Mouse (Mus musculus) liver, embryonic 15.5 days (tissue): ENCODE results near the gene Crocc. TPM values are rescaled to one million over a fixed set of nuclear protein-coding genes. Genes with fewer than 3 reads are reported as not detected.

Source experiments
- ATAC-seq: fragments of 200-750 bp; cut with Nextera tagmentation; 2 replicates; pipeline ENCODE4 v1.8.0; 2017; ENCODE audit warnings: moderate number of reproducible peaks, mild to moderate bottlenecking, moderate library complexity; ENCODE audit not compliant: insufficient read depth
- H3K27ac ChIP-seq: fragments of 300-500 bp; sonication (generic); replicated peaks from 2 replicates; pipeline ENCODE4 v1.5.1; 2015; ENCODE audit warnings: mild to moderate bottlenecking, inconsistent platforms
- H3K27me3 ChIP-seq: fragments of 300-500 bp; sonication (generic); 2 replicates; pipeline ENCODE4 v1.6.1; 2015; ENCODE audit warnings: mild to moderate bottlenecking, inconsistent platforms
- H3K36me3 ChIP-seq: fragments of 300-500 bp; sonication (generic); replicated peaks from 2 replicates; pipeline ENCODE4 v1.6.1; 2015; ENCODE audit warnings: moderate library complexity, mild to moderate bottlenecking, inconsistent platforms
- H3K4me1 ChIP-seq: fragments of 300-500 bp; sonication (generic); replicated peaks from 2 replicates; pipeline ENCODE4 v1.6.1; 2015; ENCODE audit warnings: inconsistent platforms
- H3K4me2 ChIP-seq: fragments of 300-500 bp; sonication (generic); 2 replicates; pipeline ENCODE4 v1.6.1; 2015; ENCODE audit warnings: moderate library complexity, mild to moderate bottlenecking, inconsistent platforms
- H3K4me3 ChIP-seq: fragments of 300-500 bp; sonication (generic); replicated peaks from 2 replicates; pipeline ENCODE4 v1.5.1; 2015; ENCODE audit warnings: mild to moderate bottlenecking, inconsistent platforms
- H3K9ac ChIP-seq: fragments of 300-500 bp; sonication (generic); 2 replicates; pipeline ENCODE4 v1.6.1; 2015; ENCODE audit warnings: moderate library complexity, mild to moderate bottlenecking, inconsistent platforms
- H3K9me3 ChIP-seq: fragments of 300-500 bp; sonication (generic); replicated peaks from 2 replicates; pipeline ENCODE4 v1.6.1; 2016; ENCODE audit warnings: inconsistent platforms
- WGBS: fragments of 180-500 bp; shearing (Covaris S2); methylation state at CpG from one replicate; pipeline ENCODE4 v1.1.7; 2015; ENCODE audit warnings: mixed read lengths; ENCODE audit not compliant: insufficient replicate concordance; 5-methylcytosine and 5-hydroxymethylcytosine counted together
- polyA plus RNA-seq: library from polyadenylated mRNA; unstranded; fragments of >200 nt; fragmentation: Nextera tagmentation; extraction: Ambion mirVana; gene quantifications from 2 replicates; pipeline ENCODE4 v1.2.1, GENCODE M21; 2015

Gene Crocc
- polyA plus RNA-seq, 1 experiment from 2014 or later, result 0.77 TPM

GRCm38 (mm10) chr4:141008028-141008427 is 52.3 kb downstream of the Crocc start:
- peak; percentile 83 for ATAC-seq
- H3K4me1 ChIP-seq, result peaks cover 19% of the 10 kb centered on the region
- H3K36me3 ChIP-seq, result peaks cover 30% of the 10 kb centered on the region
- peak overlapping the region; percentile 13; the same call in 1 of the 2 replicates for H3K4me2 ChIP-seq
- H3K9me3 ChIP-seq, result no peaks in the 10 kb centered on the region
- no peak overlapping the region for H3K4me3 ChIP-seq
- H3K27ac ChIP-seq, result 0 out of 2 replicates have a peak overlapping the region, but pooled peaks have one; percentile 24
- H3K27me3 ChIP-seq, result peaks cover 36% of the 10 kb centered on the region
- no peak overlapping the region for H3K9ac ChIP-seq
- 26% methylated on average over 8 of the region's 8 CpGs for WGBS

- ATAC-seq, result no peak
- H3K27ac ChIP-seq, result no peak overlapping the region
- H3K36me3 ChIP-seq, result peaks cover 36% of the 10 kb centered on the region
These were observed 54.4 kb downstream of the Crocc start for GRCm38 (mm10) chr4:141005983-141006382.

DNA sequence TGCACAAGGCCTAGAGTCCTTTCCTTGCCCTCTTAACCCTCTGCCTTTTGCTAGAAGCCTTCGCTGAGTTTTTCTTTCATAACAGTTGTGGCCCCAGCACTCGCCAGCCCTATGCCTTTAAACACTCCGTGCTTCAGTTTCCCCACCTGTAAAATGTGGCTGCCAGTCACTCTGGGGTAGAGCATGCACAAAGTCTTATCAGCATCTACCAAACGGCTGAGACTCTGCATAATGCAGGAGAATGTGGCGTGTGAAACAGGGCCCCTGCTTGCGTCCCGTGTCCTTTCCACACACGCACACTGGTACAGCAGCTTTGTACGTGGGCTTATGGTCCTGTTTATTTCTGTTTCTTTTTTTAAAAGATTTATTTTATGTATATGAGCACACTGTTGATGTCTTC is 63.5 kb downstream of the Crocc start:
- no peak overlapping the region for H3K9ac ChIP-seq
- H3K4me2 ChIP-seq, result no peak overlapping the region
- H3K4me3 ChIP-seq, result no peak overlapping the region
- H3K9me3 ChIP-seq, result no peaks in the 10 kb centered on the region
- 32% methylated on average over 9 of the region's 9 CpGs for WGBS
- H3K4me1 ChIP-seq, result peaks cover 9% of the 10 kb centered on the region
- no peak overlapping the region for H3K27ac ChIP-seq
- H3K27me3 ChIP-seq, result no peaks in the 10 kb centered on the region
- peaks cover 51% of the 10 kb centered on the region for H3K36me3 ChIP-seq
- ATAC-seq, result peak; percentile 51; the same call in 1 of the 2 replicates

More at GRCm38 (mm10) chr4:141005983-141006382, 54.4 kb downstream of the Crocc start:
- no peak overlapping the region for H3K4me2 ChIP-seq
- no peak overlapping the region for H3K4me3 ChIP-seq
- peaks cover 19% of the 10 kb centered on the region for H3K4me1 ChIP-seq
- H3K27me3 ChIP-seq, result peaks cover 16% of the 10 kb centered on the region
- WGBS, result 79% methylated on average over 13 of the region's 13 CpGs
- no peaks in the 10 kb centered on the region for H3K9me3 ChIP-seq
- H3K9ac ChIP-seq, result no peak overlapping the region

DNA sequence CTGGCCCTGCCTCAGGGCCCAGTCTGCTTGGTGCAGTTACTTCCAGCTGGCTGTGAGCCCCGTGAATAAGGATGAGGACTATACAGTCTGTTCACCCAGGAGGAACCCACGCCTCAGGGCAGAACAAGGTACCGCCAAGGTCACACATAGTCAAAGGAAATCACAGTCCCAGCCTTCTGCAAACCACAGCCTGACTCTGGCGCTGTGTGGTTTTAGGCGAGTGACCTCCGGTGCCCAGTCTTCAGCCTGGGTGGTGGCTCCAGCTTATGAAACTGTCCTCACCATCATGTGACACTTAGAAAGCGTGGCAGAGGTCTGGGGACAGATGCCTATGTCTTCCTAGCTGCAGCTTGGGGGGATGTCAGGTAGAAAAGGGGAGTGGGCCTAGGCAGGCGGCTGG is 64.5 kb downstream of the Crocc start:
- Histone ChIP-seq H3K4me1 (peaks cover 9% of the 10 kb centered on the region), H3K9ac (no peak overlapping the region), H3K36me3 (peaks cover 45% of the 10 kb centered on the region), H3K27ac (no peak overlapping the region), H3K4me3 (no peak overlapping the region), H3K9me3 (no peaks in the 10 kb centered on the region), H3K27me3 (no peaks in the 10 kb centered on the region), H3K4me2 (no peak overlapping the region)
- ATAC-seq, result no peak
- WGBS, result 73% methylated on average over 8 of the region's 8 CpGs

- no peak overlapping the region for H3K4me3 ChIP-seq
- H3K27ac ChIP-seq, result no peak overlapping the region
- no peak for ATAC-seq
- peaks cover 42% of the 10 kb centered on the region for H3K36me3 ChIP-seq
- H3K4me1 ChIP-seq, result peaks cover 17% of the 10 kb centered on the region
- H3K9ac ChIP-seq, result no peak overlapping the region
- H3K4me2 ChIP-seq, result no peak overlapping the region
- no peaks in the 10 kb centered on the region for H3K27me3 ChIP-seq
- no peaks in the 10 kb centered on the region for H3K9me3 ChIP-seq
- WGBS, result 64% methylated on average over 8 of the region's 8 CpGs
These were observed 66.5 kb downstream of the Crocc start for GRCm38 (mm10) chr4:140993846-140994245.

DNA sequence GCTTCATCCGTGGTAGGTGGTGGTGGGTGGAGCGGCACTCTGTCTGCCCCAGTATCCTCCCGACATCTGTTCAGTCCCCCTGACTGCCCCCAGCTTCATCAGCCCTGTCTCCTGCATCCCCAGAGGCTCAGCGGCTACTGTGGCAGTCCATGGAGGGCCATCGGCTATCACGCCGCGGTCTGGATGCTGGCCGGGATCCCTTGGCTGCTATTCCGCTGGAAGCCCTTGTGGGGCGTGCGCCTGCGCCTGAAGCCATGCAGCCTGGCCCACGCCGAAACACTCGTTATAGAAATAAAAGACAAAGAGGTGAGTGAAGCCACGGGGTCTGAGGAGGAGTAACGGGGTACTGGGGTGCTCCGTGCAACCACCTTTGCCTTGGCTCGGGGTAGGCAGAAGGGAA is 68.1 kb downstream of the Crocc start:
- ATAC-seq, result no peak
- peaks cover 31% of the 10 kb centered on the region for H3K4me1 ChIP-seq
- H3K4me2 ChIP-seq, result no peak overlapping the region
- no peaks in the 10 kb centered on the region for H3K27me3 ChIP-seq
- 80% methylated on average over 20 of the region's 20 CpGs for WGBS
- H3K27ac ChIP-seq, result no peak overlapping the region
- no peak overlapping the region for H3K9ac ChIP-seq
- no peak overlapping the region for H3K4me3 ChIP-seq
- H3K36me3 ChIP-seq, result peaks cover 33% of the 10 kb centered on the region
- no peaks in the 10 kb centered on the region for H3K9me3 ChIP-seq

DNA sequence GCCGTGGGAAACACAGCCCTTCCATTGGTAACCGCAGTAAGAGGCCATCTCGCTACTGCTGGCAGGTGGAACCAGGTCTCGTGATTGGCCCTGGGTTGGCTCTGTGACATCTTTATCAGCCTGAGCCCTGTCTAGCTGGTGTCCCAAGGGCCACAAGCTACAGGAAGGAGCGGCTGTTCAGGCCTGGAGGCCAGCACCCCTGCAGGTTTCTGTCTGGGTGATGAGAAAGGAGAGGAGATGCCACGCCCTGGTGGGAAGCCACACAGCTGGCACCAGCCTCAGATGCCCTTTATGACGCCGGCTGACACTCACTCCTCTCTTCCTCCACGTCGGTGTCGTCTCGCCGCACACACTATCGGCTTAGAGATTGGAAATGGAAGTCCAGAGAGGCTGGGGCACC is 70.9 kb downstream of the Crocc start:
- peaks cover 13% of the 10 kb centered on the region; the same call in 1 of the 2 replicates for H3K36me3 ChIP-seq
- H3K9ac ChIP-seq, result no peak overlapping the region
- H3K9me3 ChIP-seq, result no peaks in the 10 kb centered on the region
- no peak overlapping the region for H3K27ac ChIP-seq
- H3K27me3 ChIP-seq, result 0 out of 2 replicates have a peak, but pooled peaks cover 6% of the 10 kb centered on the region
- peaks cover 33% of the 10 kb centered on the region for H3K4me1 ChIP-seq
- WGBS, result 69% methylated on average over 14 of the region's 14 CpGs
- no peak for ATAC-seq
- no peak overlapping the region for H3K4me2 ChIP-seq
- no peak overlapping the region for H3K4me3 ChIP-seq

DNA sequence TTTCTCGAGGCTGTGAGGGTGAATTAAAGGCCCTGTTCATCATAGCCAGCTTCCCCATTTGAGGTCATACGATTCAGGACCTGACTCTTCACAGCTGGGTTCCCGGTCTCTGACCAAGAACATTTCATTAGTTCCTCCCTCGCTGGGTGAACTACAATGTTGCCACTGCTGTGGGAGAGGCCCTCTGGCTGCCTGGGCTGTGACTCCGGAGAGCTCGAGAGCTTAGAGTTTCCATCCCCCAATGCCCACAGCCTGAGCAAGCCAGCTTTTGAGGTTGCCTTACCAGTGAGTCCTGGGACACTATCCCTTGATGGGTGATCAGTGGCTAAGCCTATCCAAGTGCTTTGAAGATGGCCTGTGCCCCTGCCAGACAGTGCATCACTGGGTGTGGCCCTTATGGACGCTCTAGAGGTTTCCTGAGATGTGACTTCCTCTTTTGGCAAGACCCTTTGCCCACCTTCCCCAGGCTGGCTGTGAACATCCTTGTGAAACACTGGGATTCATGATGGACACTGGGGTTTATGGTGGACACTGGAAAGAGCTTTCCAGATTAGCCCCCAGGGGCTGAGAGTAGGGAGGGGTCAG is 71.6 kb downstream of the Crocc start:
- 0 out of 2 replicates have a peak, but pooled peaks have one; percentile 6 for ATAC-seq
- Histone ChIP-seq H3K27me3 (0 out of 2 replicates have a peak, but pooled peaks cover 6% of the 10 kb centered on the region), H3K36me3 (0 out of 2 replicates have a peak, but pooled peaks cover 7% of the 10 kb centered on the region), H3K4me2 (peak overlapping the region; percentile 16; the same call in 1 of the 2 replicates), H3K4me3 (no peak overlapping the region), H3K9ac (no peak overlapping the region), H3K9me3 (no peaks in the 10 kb centered on the region), H3K27ac (no peak overlapping the region), H3K4me1 (peaks cover 39% of the 10 kb centered on the region)
- 20% methylated on average over 7 of the region's 7 CpGs for WGBS

- Histone ChIP-seq H3K9ac (peak overlapping the region; percentile 88), H3K4me2 (peak overlapping the region; percentile 97), H3K9me3 (no peaks in the 10 kb centered on the region), H3K4me1 (peaks cover 50% of the 10 kb centered on the region), H3K4me3 (peak overlapping the region; percentile 84), H3K36me3 (0 out of 2 replicates have a peak, but pooled peaks cover 2% of the 10 kb centered on the region), H3K27me3 (0 out of 2 replicates have a peak, but pooled peaks cover 6% of the 10 kb centered on the region), H3K27ac (peak overlapping the region; percentile 57)
- WGBS, result 5% methylated on average over 7 of the region's 7 CpGs
- no peak for ATAC-seq
These were observed 72.9 kb downstream of the Crocc start for GRCm38 (mm10) chr4:140987476-140987875.

DNA sequence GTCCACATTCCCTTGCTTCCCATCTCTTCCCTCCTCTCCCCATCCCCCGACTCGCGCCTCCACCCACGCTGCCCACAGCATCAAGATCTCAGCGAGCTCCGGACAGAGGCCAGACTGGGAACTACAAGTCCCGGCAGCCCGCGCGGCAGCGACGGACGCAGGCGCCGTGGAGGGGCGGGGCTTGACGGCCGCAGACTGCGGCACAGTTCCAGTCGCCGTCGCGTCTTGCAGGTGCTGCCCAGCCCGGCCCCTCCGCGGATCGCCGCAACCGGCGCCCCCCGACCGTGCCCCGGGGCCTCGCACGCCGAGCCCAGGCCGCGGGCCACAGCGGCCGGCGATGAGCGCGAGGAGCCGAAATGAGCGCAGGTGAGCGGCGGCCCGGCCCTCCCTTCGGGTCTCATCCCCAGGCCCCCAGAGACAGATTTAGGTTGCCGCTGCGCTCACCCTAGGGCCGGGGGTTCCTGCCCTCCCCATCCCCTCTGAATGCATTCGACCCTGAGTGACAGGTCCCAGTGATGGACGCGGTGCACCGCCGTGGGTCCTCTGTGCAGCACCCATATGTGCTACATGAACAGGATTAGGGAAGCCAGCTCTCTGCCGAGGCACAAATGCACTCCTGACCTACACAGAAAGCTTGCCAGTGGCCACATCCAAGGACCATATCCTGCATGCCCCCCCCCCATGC is 73.5 kb downstream of the Crocc start, which contains the start of gene Atp13a2:
Gene Atp13a2, plus strand, starts transcription at position 163 of the 685 bp plus-strand sequence.
- Histone ChIP-seq H3K27ac (peak within 1 kb of the TSS; percentile 57), H3K4me1 (peaks cover 50% of the 10 kb centered on the region)
- WGBS, result under 1% methylated on average over 58 of the region's 58 CpGs

More for the DNA sequence above, 73.5 kb downstream of the Crocc start, which contains the start of gene Atp13a2:
- Histone ChIP-seq H3K36me3 (no peaks in the 10 kb centered on the region), H3K27me3 (0 out of 2 replicates have a peak, but pooled peaks cover 6% of the 10 kb centered on the region), H3K9ac (peak within 1 kb of the TSS; percentile 88), H3K4me2 (peak within 1 kb of the TSS; percentile 97), H3K9me3 (no peaks in the 10 kb centered on the region), H3K4me3 (peak within 1 kb of the TSS; percentile 84)
- ATAC-seq, result peak; percentile 77
